8 mouse cellular contexts compared by ENCODE assay signal in the genomic region with DNA sequence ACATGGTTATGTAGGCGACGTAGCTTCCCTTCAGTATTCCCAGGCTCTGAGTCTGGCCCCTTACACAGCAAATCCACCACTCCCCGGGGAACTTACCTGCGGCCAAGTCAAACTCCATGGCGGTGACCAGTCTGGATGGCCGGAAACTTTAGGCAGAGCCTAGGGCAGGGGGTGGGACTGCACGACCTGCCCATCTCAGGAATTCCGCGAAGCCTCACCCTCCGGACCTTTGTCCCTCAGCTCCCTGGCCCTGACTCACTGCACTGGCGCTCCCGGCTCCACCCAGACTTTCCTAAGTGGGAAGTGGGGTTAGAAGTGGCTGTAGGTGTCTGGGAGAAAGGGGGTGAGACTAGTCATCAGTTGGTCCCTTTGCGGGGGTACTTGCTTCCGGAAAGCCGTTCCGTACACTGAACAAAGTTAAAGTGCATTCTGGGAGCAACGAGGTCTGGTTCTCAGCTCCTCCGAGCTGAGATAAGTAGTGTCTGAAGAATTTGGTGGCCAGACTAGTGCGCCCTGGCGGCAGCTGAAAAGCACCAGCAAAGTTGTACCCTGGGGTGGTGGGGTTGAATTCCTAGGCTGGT. TPM values are rescaled to one million over a fixed set of nuclear protein-coding genes. Genes with fewer than 3 reads are reported as not detected.
DNase-seq lines count a peak whose midpoint lies in the region; ATAC-seq and TF ChIP-seq lines count a peak whose summit lies in the region.

TSS of gene 2200002D01Rik (minus strand) at position 206 of the 581 bp plus-strand sequence.

- no peak for DNase-seq in G1E (ENCODE audit: low spot score)
- peak; percentile 63 for DNase-seq in embryo, embryonic 11 days
- peak; percentile 56 for DNase-seq in heart, postnatal 10 days
- DNase-seq in kidney, postnatal 36 days = peak; percentile 74 to 75
- peak; percentile 52 for DNase-seq in thymus, postnatal 0 days (ENCODE audit: low spot score)
- no peak for DNase-seq in gastrocnemius, postnatal 4 days (ENCODE audit: low spot score in 2 of 2)
- no peak for DNase-seq in ovary, postnatal 14 days (ENCODE audit: low spot score)

- intact Hi-C loops in heart, postnatal 10 days (cut with DNase I) = loop anchor here (5.0 kb wide), 3 partner anchors 34 to 274 kb away; partner anchors contain the start of gene Spint2

- no peaks in the 10 kb centered on the region for H3K27me3 ChIP-seq in G1E (ENCODE audit: insufficient read depth, low read length)
- no peaks in the 10 kb centered on the region for H3K27me3 ChIP-seq in megakaryocyte, embryonic 14.5 days (replicated peaks)

- peaks cover 38% of the 10 kb centered on the region for H3K4me1 ChIP-seq in G1E (ENCODE audit: insufficient read depth, low read depth, low read length)
- peaks cover 60% of the 10 kb centered on the region for H3K4me1 ChIP-seq in megakaryocyte, embryonic 14.5 days

- ATAC-seq in G1E (ENCODE audit: extremely low read depth, insufficient number of reproducible peaks, low FRiP score, poor library complexity, severe bottlenecking) = no peak

- H3K9me3 ChIP-seq in G1E (replicated peaks) = no peaks in the 10 kb centered on the region
- no peaks in the 10 kb centered on the region for H3K9me3 ChIP-seq in megakaryocyte, embryonic 14.5 days

- H3K36me3 ChIP-seq in G1E (replicated peaks) = peaks cover 63% of the 10 kb centered on the region
- H3K36me3 ChIP-seq in megakaryocyte, embryonic 14.5 days (replicated peaks; ENCODE audit: low read length) = peaks cover 62% of the 10 kb centered on the region

- 0 out of 2 replicates have a peak within 1 kb of the TSS, but pooled peaks have one; percentile 23 for H3K4me3 ChIP-seq in G1E (ENCODE audit: low read depth, low read length)
- H3K4me3 ChIP-seq in megakaryocyte, embryonic 14.5 days (replicated peaks) = peak within 1 kb of the TSS; percentile 50

- no peak for TF ChIP-seq CTCF in G1E (IDR thresholded peaks at IDR 0.05; ENCODE audit: low read depth, low read length)

RNA-seq across cellular contexts. Expression of gene 2200002D01Rik, which starts in this region (rescaled TPM):
- total RNA-seq in G1E (2014; fragmentation: Nextera tagmentation) = not detected in 2 replicates
- total RNA-seq in G1E (2017) = 0.12 and 0.22 TPM in 2 replicates
- not detected in 2 replicates for polyA plus RNA-seq in G1E (2012)
- 1 to 10 TPM; 2.6 to 3.5 TPM for total RNA-seq in heart, postnatal 10 days (2021)
- polyA plus RNA-seq in megakaryocyte, embryonic 14.5 days (2012; ENCODE audit: insufficient read depth, low replicate concordance) = 0.46 TPM in 1 of 2 replicates, not detected in the other
- 7.8 and 9.6 TPM in 2 replicates for polyA plus RNA-seq in thymus, postnatal 0 days (2015; fragmentation: Nextera tagmentation; extraction: Ambion mirVana)
- 1 to 10 TPM in 1 of 2 experiments, under 1 TPM in 1; 0.81 to 1.9 TPM for total RNA-seq in gastrocnemius, postnatal 4 days (2021)

Comparison
In these comparisons a context has a peak if more than half of its experiments do, and no peak if none do; other contexts are left out.
1. DNase-seq: peak in embryo, embryonic 11 days (single experiment), heart, postnatal 10 days (2 of 2), kidney, postnatal 36 days (2 of 2) and thymus, postnatal 0 days (single experiment); none in G1E (single experiment), gastrocnemius, postnatal 4 days (0 of 2) and ovary, postnatal 14 days (single experiment).